Mouse (Mus musculus): ENCODE data around the gene U2af1. TPM values are rescaled to one million over a fixed set of nuclear protein-coding genes. Genes with fewer than 3 reads are reported as not detected.
"Not testable (repeated sequence)": the region's sequence is repeated elsewhere in the genome, so short reads cannot be mapped to it uniquely, and the experiment has no call there.

The U2af1 gene
- polyA plus RNA-seq (2014; fragmentation: Nextera tagmentation; extraction: Ambion mirVana) = 117 and 145 TPM in 2 replicates

- Histone ChIP-seq H3K4me3 (ENCODE audit: low read depth, low read length) (peak within 1 kb of the TSS; percentile 94), H3K9me3 (replicated peaks; ENCODE audit: control insufficient read depth, low read length) (no peaks in the 10 kb centered on the region), H3K9ac (ENCODE audit: low read depth, low read length) (peak within 1 kb of the TSS; percentile 98), H3K36me3 (ENCODE audit: control insufficient read depth, insufficient read depth, low read length) (peaks cover 13% of the 10 kb centered on the region), H3K4me1 (ENCODE audit: control insufficient read depth, insufficient read depth, low read length) (peaks cover 12% of the 10 kb centered on the region; the same call in 1 of the 2 replicates), H3K27ac (ENCODE audit: low read depth, low read length) (peak within 1 kb of the TSS; percentile 87), H3K27me3 (ENCODE audit: control insufficient read depth, insufficient read depth, low read length) (no peaks in the 10 kb centered on the region), H3K4me2 (peak within 1 kb of the TSS; percentile 83)
- WGBS (ENCODE audit: insufficient replicate concordance) = under 1% methylated on average over 77 of the region's 77 CpGs
- peak; percentile 96 for ATAC-seq (replicated peaks; ENCODE audit: insufficient number of reproducible peaks, low FRiP score, low TSS enrichment)
Measured at GRCm38 (mm10) chr17:31658468-31659185, at the start of gene U2af1. Gene U2af1, minus strand, starts transcription at chr17:31658892.

- no peak overlapping the region for H3K4me2 ChIP-seq
- no peaks in the 10 kb centered on the region for H3K4me1 ChIP-seq (ENCODE audit: control insufficient read depth, insufficient read depth, low read length)
- H3K4me3 ChIP-seq (ENCODE audit: low read depth, low read length) = no peak overlapping the region
- H3K9ac ChIP-seq (ENCODE audit: low read depth, low read length) = no peak overlapping the region
- 70% methylated on average over 20 of the region's 20 CpGs for WGBS (ENCODE audit: insufficient replicate concordance)
- H3K27ac ChIP-seq (ENCODE audit: low read depth, low read length) = no peak overlapping the region
- H3K36me3 ChIP-seq (ENCODE audit: control insufficient read depth, insufficient read depth, low read length) = no peaks in the 10 kb centered on the region
- no peaks in the 10 kb centered on the region for H3K9me3 ChIP-seq (replicated peaks; ENCODE audit: control insufficient read depth, low read length)
- no peaks in the 10 kb centered on the region for H3K27me3 ChIP-seq (ENCODE audit: control insufficient read depth, insufficient read depth, low read length)
- ATAC-seq (replicated peaks; ENCODE audit: insufficient number of reproducible peaks, low FRiP score, low TSS enrichment) = no peak
Measured at GRCm38 (mm10) chr17:31705271-31706020, 46.8 kb upstream of the U2af1 start.

- no peaks in the 10 kb centered on the region for H3K36me3 ChIP-seq (ENCODE audit: control insufficient read depth, insufficient read depth, low read length)
- H3K9ac ChIP-seq (ENCODE audit: low read depth, low read length) = no peak overlapping the region
- no peaks in the 10 kb centered on the region for H3K4me1 ChIP-seq (ENCODE audit: control insufficient read depth, insufficient read depth, low read length)
- H3K4me2 ChIP-seq = no peak overlapping the region
- no peak overlapping the region for H3K27ac ChIP-seq (ENCODE audit: low read depth, low read length)
- no peaks in the 10 kb centered on the region for H3K9me3 ChIP-seq (replicated peaks; ENCODE audit: control insufficient read depth, low read length)
- ATAC-seq (replicated peaks; ENCODE audit: insufficient number of reproducible peaks, low FRiP score, low TSS enrichment) = no peak
- H3K4me3 ChIP-seq (ENCODE audit: low read depth, low read length) = no peak overlapping the region
- WGBS (ENCODE audit: insufficient replicate concordance) = 62% methylated on average over 6 of the region's 6 CpGs
- no peaks in the 10 kb centered on the region for H3K27me3 ChIP-seq (ENCODE audit: control insufficient read depth, insufficient read depth, low read length)
Measured at GRCm38 (mm10) chr17:31703276-31703980, 44.7 kb upstream of the U2af1 start.

GRCm38 (mm10) chr17:31698347-31698746, 39.7 kb upstream of the U2af1 start:
- H3K9me3 ChIP-seq (replicated peaks; ENCODE audit: control insufficient read depth, low read length) = no peaks in the 10 kb centered on the region
- H3K27ac ChIP-seq (ENCODE audit: low read depth, low read length) = no peak overlapping the region
- no peak overlapping the region for H3K4me2 ChIP-seq
- WGBS (ENCODE audit: insufficient replicate concordance) = 66% methylated on average over 11 of the region's 11 CpGs
- no peak for ATAC-seq (replicated peaks; ENCODE audit: insufficient number of reproducible peaks, low FRiP score, low TSS enrichment)
- H3K4me1 ChIP-seq (ENCODE audit: control insufficient read depth, insufficient read depth, low read length) = peaks cover 4% of the 10 kb centered on the region
- H3K36me3 ChIP-seq (ENCODE audit: control insufficient read depth, insufficient read depth, low read length) = no peaks in the 10 kb centered on the region
- no peak overlapping the region for H3K9ac ChIP-seq (ENCODE audit: low read depth, low read length)
- no peak overlapping the region for H3K4me3 ChIP-seq (ENCODE audit: low read depth, low read length)
- no peaks in the 10 kb centered on the region for H3K27me3 ChIP-seq (ENCODE audit: control insufficient read depth, insufficient read depth, low read length)

- H3K4me1 ChIP-seq (ENCODE audit: control insufficient read depth, insufficient read depth, low read length) = peaks cover 12% of the 10 kb centered on the region
- H3K27me3 ChIP-seq (ENCODE audit: control insufficient read depth, insufficient read depth, low read length); H3K9ac ChIP-seq (ENCODE audit: low read depth, low read length); H3K4me2 ChIP-seq; ATAC-seq (replicated peaks; ENCODE audit: insufficient number of reproducible peaks, low FRiP score, low TSS enrichment); H3K9me3 ChIP-seq (replicated peaks; ENCODE audit: control insufficient read depth, low read length); H3K27ac ChIP-seq (ENCODE audit: low read depth, low read length); H3K4me3 ChIP-seq (ENCODE audit: low read depth, low read length); H3K36me3 ChIP-seq (ENCODE audit: control insufficient read depth, insufficient read depth, low read length): not testable (repeated sequence)
- 86% methylated on average over 7 of the region's 7 CpGs for WGBS (ENCODE audit: insufficient replicate concordance)
Measured at GRCm38 (mm10) chr17:31695356-31695755, 36.7 kb upstream of the U2af1 start.

GRCm38 (mm10) chr17:31694949-31695348, 36.3 kb upstream of the U2af1 start:
- Histone ChIP-seq H3K9ac (ENCODE audit: low read depth, low read length) (no peak overlapping the region), H3K9me3 (replicated peaks; ENCODE audit: control insufficient read depth, low read length) (no peaks in the 10 kb centered on the region), H3K4me2 (no peak overlapping the region), H3K36me3 (ENCODE audit: control insufficient read depth, insufficient read depth, low read length) (no peaks in the 10 kb centered on the region), H3K4me1 (ENCODE audit: control insufficient read depth, insufficient read depth, low read length) (peaks cover 12% of the 10 kb centered on the region), H3K4me3 (ENCODE audit: low read depth, low read length) (no peak overlapping the region), H3K27me3 (ENCODE audit: control insufficient read depth, insufficient read depth, low read length) (no peaks in the 10 kb centered on the region), H3K27ac (ENCODE audit: low read depth, low read length) (no peak overlapping the region)
- ATAC-seq (replicated peaks; ENCODE audit: insufficient number of reproducible peaks, low FRiP score, low TSS enrichment) = no peak
- WGBS (ENCODE audit: insufficient replicate concordance) = 59% methylated on average over 1 of the region's 1 CpGs

- no peaks in the 10 kb centered on the region for H3K9me3 ChIP-seq (replicated peaks; ENCODE audit: control insufficient read depth, low read length)
- no peak overlapping the region for H3K4me2 ChIP-seq
- no peak overlapping the region for H3K9ac ChIP-seq (ENCODE audit: low read depth, low read length)
- ATAC-seq (replicated peaks; ENCODE audit: insufficient number of reproducible peaks, low FRiP score, low TSS enrichment) = 0 out of 2 replicates have a peak, but pooled peaks have one; percentile 39
- 60% methylated on average over 7 of the region's 7 CpGs for WGBS (ENCODE audit: insufficient replicate concordance)
- H3K4me1 ChIP-seq (ENCODE audit: control insufficient read depth, insufficient read depth, low read length) = peaks cover 12% of the 10 kb centered on the region
- H3K27ac ChIP-seq (ENCODE audit: low read depth, low read length) = no peak overlapping the region
- H3K36me3 ChIP-seq (ENCODE audit: control insufficient read depth, insufficient read depth, low read length) = no peaks in the 10 kb centered on the region
- no peaks in the 10 kb centered on the region for H3K27me3 ChIP-seq (ENCODE audit: control insufficient read depth, insufficient read depth, low read length)
- H3K4me3 ChIP-seq (ENCODE audit: low read depth, low read length) = no peak overlapping the region
Measured at GRCm38 (mm10) chr17:31694023-31694376, 35.3 kb upstream of the U2af1 start.

- Histone ChIP-seq H3K36me3 (ENCODE audit: control insufficient read depth, insufficient read depth, low read length) (no peaks in the 10 kb centered on the region), H3K4me3 (ENCODE audit: low read depth, low read length) (no peak overlapping the region), H3K27me3 (ENCODE audit: control insufficient read depth, insufficient read depth, low read length) (no peaks in the 10 kb centered on the region), H3K4me1 (ENCODE audit: control insufficient read depth, insufficient read depth, low read length) (peaks cover 12% of the 10 kb centered on the region), H3K4me2 (peak overlapping the region; percentile 57), H3K9ac (ENCODE audit: low read depth, low read length) (no peak overlapping the region), H3K9me3 (replicated peaks; ENCODE audit: control insufficient read depth, low read length) (no peaks in the 10 kb centered on the region), H3K27ac (ENCODE audit: low read depth, low read length) (peak overlapping the region; percentile 18; the same call in 1 of the 2 replicates)
- WGBS (ENCODE audit: insufficient replicate concordance) = 2% methylated on average over 20 of the region's 20 CpGs
- ATAC-seq (replicated peaks; ENCODE audit: insufficient number of reproducible peaks, low FRiP score, low TSS enrichment) = peak; percentile 44
Measured at GRCm38 (mm10) chr17:31693330-31694022, 34.8 kb upstream of the U2af1 start.

Measured in heart, embryonic 11.5 days (tissue).